Mouse (Mus musculus) common myeloid progenitor, adult 5-6 weeks (primary cell): ENCODE measurements around the gene Podnl1. TPM values are rescaled to one million over a fixed set of nuclear protein-coding genes. Genes with fewer than 3 reads are reported as not detected.
A peak's percentile ranks its signal among the peaks of the same experiment; 100 is the strongest.

ENCODE experiments used
- ATAC-seq: replicated peaks from 2 replicates; pipeline ENCODE4 v1.8.0; 2016; ENCODE audit warnings: low read depth, mild to moderate bottlenecking, moderate TSS enrichment, inconsistent platforms; ENCODE audit not compliant: poor library complexity, severe bottlenecking
- total RNA-seq: library from RNA; stranded (forward); fragments of 200-1000, 187-1606 nt; gene quantifications from 2 replicates; pipeline ENCODE4 v1.2.3, GENCODE M21; 2017

The Podnl1 gene
- total RNA-seq, 1 experiment from 2014 or later = not detected

DNA sequence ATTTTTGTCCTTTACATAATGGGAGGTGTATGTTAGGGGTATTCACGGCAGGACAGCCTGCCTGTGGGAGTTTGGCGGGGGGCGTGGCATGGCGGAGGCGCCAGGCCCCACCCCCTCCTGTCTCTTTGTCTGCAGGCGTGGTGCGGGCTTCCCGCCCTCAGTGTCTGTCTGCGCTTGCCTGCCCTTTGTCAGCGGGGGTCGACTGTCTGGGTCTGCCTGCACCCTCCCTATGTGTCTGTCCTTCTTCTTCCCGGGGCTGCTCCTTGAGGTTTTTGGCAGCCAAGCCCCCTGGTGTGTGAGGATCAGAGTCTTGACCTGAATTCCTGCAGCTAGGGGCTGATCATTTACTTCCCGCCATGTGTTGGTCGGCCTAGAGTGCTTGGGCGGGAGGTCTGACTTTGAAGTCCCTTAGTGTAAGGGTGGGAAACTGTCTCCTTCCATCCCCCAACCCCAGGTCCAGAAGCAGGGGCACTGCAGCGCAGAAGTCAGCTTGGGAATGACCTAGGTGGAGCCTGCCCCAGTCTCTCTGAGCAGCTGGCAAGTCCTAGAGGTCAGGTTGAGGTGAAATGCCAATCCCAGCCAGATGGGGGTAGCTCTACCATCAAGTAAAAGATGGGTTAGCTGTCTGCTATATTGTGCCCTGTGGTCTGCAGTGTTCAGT lies 54.9 kb downstream of the Podnl1 start:
- ATAC-seq = peak; percentile 50

Other genes starting within 250 kb of the Podnl1 start
- 4.0 and 6.1 TPM in 2 replicates for gene Adgrl1, start 225.9 kb upstream of the Podnl1 start, total RNA-seq
- 0.05 TPM in 1 of 2 replicates, not detected in the other for gene Gm10644, start 170.8 kb upstream of the Podnl1 start, total RNA-seq
- 20.7 and 33.8 TPM in 2 replicates for gene Asf1b, start 170.5 kb upstream of the Podnl1 start, total RNA-seq
- gene Prkaca, start 153.0 kb upstream of the Podnl1 start, total RNA-seq = 26.6 and 28.1 TPM in 2 replicates
- 42.2 and 48.2 TPM in 2 replicates for gene Samd1, start 128.3 kb upstream of the Podnl1 start, total RNA-seq
- 1.4 TPM in 1 of 2 replicates, not detected in the other for gene 1700067K01Rik, start 124.5 kb upstream of the Podnl1 start, total RNA-seq
- not detected in 2 replicates for gene 2210011C24Rik, start 113.8 kb upstream of the Podnl1 start, total RNA-seq
- gene Palm3, start 104.5 kb upstream of the Podnl1 start, total RNA-seq = not detected in 2 replicates
- gene Il27ra, start 83.4 kb upstream of the Podnl1 start, total RNA-seq = 5.5 and 7.5 TPM in 2 replicates
- gene Rln3, start 81.0 kb upstream of the Podnl1 start, total RNA-seq = not detected in 2 replicates
- gene Gm10643, start 60.9 kb upstream of the Podnl1 start, total RNA-seq = 2.9 and 4.8 TPM in 2 replicates
- gene Rfx1, start 59.2 kb upstream of the Podnl1 start, total RNA-seq = 3.1 and 5.3 TPM in 2 replicates
- 10.2 and 18.9 TPM in 2 replicates for gene Dcaf15, start 21.2 kb upstream of the Podnl1 start, total RNA-seq
- 3.9 and 6.2 TPM in 2 replicates for gene Cc2d1a, start 21.9 kb downstream of the Podnl1 start, total RNA-seq
- 1.3 and 1.7 TPM in 2 replicates for gene 4930432K21Rik, start 22.0 kb downstream of the Podnl1 start, total RNA-seq
- gene Nanos3, start 59.2 kb downstream of the Podnl1 start, total RNA-seq = not detected in 2 replicates
- 6.9 and 8.2 TPM in 2 replicates for gene Zswim4, start 111.1 kb downstream of the Podnl1 start, total RNA-seq
- 55.9 and 70.9 TPM in 2 replicates for gene D8Ertd738e, start 123.7 kb downstream of the Podnl1 start, total RNA-seq
- 11.9 and 18.7 TPM in 2 replicates for gene Mri1, start 131.3 kb downstream of the Podnl1 start, total RNA-seq
- 9.1 and 9.8 TPM in 2 replicates for gene Ccdc130, start 144.4 kb downstream of the Podnl1 start, total RNA-seq